Mouse (Mus musculus): Measurements from ENCODE around the gene Osgep. TPM values are rescaled to one million over a fixed set of nuclear protein-coding genes. Genes with fewer than 3 reads are reported as not detected.
"Not testable (repeated sequence)": the region's sequence is repeated elsewhere in the genome, so short reads cannot be mapped to it uniquely, and the experiment has no call there.

Gene Osgep
- 54.3 TPM for polyA plus RNA-seq (2021)

DNA sequence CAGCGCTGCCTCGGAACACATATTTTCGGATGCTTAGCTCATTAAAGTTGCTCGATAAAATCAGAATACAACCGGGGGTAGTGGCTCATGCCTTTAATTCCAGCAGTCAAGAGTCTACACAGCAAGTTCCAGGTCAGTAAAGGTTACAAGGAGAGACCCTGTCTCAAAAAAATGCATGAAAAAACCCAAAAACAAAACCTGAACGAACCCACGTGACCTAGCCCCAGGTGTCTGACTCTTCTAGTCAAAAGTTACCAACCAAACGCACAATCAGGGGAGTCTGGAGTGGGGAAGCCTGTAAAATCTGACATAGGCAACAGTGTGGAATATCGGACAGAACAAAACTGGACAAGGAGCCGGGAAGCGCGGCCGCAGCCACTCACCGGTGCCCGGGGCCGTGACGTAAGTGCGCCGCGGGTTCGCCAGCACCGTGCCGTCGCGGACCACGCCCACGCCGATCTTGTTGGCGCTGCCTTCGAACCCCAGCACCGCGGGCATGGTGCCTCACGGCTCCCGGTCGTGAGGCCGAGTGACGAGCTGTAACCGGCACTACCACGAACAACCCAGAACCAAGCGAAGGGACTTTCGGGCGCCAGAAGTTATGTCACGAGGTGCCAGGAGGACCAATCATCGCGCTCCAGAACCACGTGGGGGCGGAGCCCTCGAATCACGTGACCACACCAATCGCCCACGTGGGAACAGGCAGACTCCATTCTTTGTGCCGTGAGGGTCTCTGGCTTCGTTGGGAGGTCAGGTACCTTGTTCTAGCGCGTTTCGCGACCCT, at the start of gene Osgep, which contains the start of gene Apex1:
Gene Osgep, minus strand, starts transcription at position 613 of the 784 bp plus-strand sequence.
Gene Apex1, plus strand, starts transcription at position 688 of the 784 bp plus-strand sequence.
- no peaks in the 10 kb centered on the region for H3K27me3 ChIP-seq
- DNase-seq (ENCODE audit: low read depth, low spot score) (peak; percentile 70), ATAC-seq (peak; percentile 88)
- ChIA-PET POLR2A (interaction anchor here (0.6 to 0.9 kb wide), 3 partner anchors 14 to 960 kb away, joined by 4 to 5 read pairs (median 4); no protein-coding TSS in a partner anchor), CTCF (interaction anchor here (1.2 kb wide), 1 partner anchor 28 kb away, joined by 3 read pairs; no protein-coding TSS in a partner anchor)
- no peak for TF ChIP-seq CTCF (IDR thresholded peaks at IDR 0.05)
- in situ Hi-C loops (cut with MboI; ENCODE audit: low pct_unique_long_range_greater_than_20kb): no loop called here

DNA sequence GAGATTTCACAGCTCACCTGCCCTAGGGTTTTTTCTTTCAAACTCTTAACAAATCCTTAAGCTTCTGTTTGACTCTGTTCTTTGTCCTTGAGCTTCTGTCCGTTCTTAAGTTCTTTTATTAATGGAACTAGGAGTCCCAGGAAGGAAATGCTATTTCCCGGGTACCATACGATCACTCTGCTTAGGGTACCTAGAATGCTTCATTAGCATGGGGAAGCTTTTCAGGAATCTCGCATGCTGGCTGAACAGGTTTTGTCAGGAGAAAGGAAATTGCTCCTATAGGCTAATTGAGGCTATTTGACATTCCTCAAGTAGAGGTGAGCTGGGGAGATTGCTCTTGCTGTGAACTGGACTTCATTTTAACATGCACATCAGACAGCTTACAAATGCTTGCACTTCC, 49.0 kb upstream of the Osgep start:
- no peaks in the 10 kb centered on the region for H3K27me3 ChIP-seq
- no peak for TF ChIP-seq CTCF (IDR thresholded peaks at IDR 0.05)
- DNase-seq (ENCODE audit: low read depth, low spot score) (no peak), ATAC-seq (no peak)
- POLR2A ChIA-PET: no interaction called here
- in situ Hi-C loops (cut with MboI; ENCODE audit: low pct_unique_long_range_greater_than_20kb): no loop called here
- CTCF ChIA-PET: no interaction called here

DNA sequence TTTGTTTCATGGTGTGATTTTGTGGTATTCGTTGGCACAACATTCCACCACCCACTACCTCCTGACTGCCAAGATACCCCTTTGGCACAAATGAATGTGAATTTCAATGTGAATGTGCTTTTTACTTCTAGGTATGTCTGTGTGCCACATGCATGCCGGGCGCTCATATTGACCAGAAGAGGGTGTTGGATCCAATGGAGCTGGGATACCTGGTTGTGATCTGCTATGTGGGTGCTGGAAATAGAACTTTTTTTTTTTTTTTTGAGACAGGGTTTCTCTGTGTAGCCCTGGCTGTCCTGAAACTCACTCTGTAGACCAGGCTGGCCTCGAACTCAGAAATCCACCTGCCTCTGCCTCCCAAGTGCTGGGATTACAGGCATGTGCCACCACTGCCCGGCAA, 48.4 kb upstream of the Osgep start:
- H3K27me3 ChIP-seq; DNase-seq (ENCODE audit: low read depth, low spot score); in situ Hi-C loops (cut with MboI; ENCODE audit: low pct_unique_long_range_greater_than_20kb); POLR2A ChIA-PET; ATAC-seq: not testable (repeated sequence)
- CTCF ChIA-PET: interaction anchor here (0.6 kb wide), 1 partner anchor 16 kb away, joined by 3 read pairs; no protein-coding TSS in a partner anchor
- TF ChIP-seq CTCF (IDR thresholded peaks at IDR 0.05): peak; percentile 24

DNA sequence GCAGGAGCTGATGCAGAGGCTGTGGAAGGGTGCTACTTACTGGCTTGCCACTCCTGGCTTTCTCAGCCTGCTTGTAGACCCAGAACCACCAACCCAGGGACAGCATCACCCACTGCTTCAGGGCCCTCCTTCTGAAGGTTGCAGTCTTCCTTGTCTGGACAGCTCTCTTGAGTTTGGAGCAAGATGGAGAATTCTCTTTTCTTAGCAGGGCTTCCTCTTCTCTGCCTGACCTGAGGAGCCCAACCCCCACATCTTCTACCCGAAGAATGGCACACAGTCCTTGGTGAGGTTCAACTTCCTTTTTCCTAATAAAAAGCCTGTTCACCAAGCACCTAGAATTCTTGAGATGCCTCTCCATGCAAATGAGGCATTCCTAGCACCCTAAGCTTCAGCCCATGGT, 46.1 kb upstream of the Osgep start:
- in situ Hi-C loops (cut with MboI; ENCODE audit: low pct_unique_long_range_greater_than_20kb): no loop called here
- CTCF ChIA-PET: no interaction called here
- no peaks in the 10 kb centered on the region for H3K27me3 ChIP-seq
- ATAC-seq (no peak), DNase-seq (ENCODE audit: low read depth, low spot score) (no peak)
- POLR2A ChIA-PET: no interaction called here
- no peak for TF ChIP-seq CTCF (IDR thresholded peaks at IDR 0.05)

DNA sequence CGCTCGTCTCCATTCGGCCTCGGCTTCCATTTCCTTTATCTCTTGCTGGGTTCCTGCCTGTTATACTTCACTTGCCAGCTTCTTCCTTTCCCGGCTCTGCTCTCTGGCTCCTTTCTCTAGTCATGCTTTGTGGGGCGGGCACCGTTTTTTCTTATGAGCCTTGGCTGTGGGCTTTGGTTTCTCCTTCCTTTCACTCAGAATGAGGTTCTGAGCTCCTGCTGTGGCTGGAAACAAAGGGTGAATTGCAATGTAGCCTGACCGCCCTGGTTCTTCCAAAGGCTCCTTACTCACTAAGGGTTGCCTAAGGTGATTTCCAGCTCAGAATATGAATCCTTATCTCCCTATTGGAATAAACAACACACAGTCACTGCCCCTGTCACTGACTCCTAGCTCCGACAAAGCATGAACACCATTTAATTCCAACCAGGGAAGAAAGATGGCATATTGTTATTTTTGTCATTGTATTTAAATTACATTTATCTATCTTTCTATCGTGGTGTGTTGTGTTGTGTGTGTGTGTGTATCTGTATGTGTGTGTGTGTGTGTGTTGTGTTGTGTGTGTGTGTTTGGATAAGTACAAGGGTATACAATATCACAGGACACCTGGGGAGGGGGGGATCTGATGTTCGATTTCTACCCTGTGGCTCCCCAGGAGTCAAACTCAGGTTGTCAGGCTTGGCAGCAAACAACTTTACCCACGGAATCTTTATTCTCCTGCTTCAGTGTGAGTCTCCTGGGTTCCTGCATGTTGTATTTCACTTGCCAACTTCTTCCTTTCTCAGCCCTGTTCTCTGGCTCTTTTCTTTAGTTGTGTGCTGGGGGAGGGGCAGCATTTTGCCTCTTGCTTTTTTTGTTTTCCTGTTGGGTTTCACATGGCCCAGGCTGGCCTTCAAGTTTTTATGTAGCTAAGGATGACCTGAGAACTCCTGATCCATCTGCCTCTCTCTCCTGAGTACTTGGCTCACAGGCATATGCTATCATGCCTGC, 45.2 kb upstream of the Osgep start:
- DNase-seq (ENCODE audit: low read depth, low spot score): no peak
- in situ Hi-C loops (cut with MboI; ENCODE audit: low pct_unique_long_range_greater_than_20kb): no loop called here
- ATAC-seq: no peak
- POLR2A ChIA-PET: no interaction called here
- no peak for TF ChIP-seq CTCF (IDR thresholded peaks at IDR 0.05)
- no peaks in the 10 kb centered on the region for H3K27me3 ChIP-seq
- CTCF ChIA-PET: interaction anchor here (1.2 to 1.5 kb wide), 2 partner anchors 8 to 33 kb away, joined by 3 read pairs; no protein-coding TSS in a partner anchor

DNA sequence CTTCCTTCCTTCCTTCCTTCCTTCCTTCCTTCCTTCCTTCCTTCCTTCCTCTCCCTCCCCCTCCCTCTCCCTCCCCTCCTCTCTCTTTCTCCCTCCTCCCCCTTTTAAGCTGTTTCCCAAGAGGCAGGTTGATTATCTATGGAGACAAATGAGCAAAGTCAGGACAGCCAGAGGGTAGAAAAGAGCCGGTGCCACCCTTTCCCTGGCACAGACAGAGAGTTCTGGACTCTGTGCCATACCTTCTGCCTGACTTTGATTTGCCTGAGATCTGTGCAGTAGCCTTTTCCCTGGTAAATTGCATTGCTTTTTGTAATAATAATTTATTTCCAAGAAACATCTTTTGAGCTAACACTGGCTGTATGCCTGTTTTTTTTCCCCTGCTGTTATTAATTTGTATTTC, 44.3 kb upstream of the Osgep start:
- ATAC-seq (no peak), DNase-seq (ENCODE audit: low read depth, low spot score) (no peak)
- CTCF ChIA-PET: interaction anchor here (1.2 to 1.5 kb wide), 2 partner anchors 9 to 32 kb away, joined by 3 read pairs; no protein-coding TSS in a partner anchor
- POLR2A ChIA-PET: no interaction called here
- no peaks in the 10 kb centered on the region for H3K27me3 ChIP-seq
- in situ Hi-C loops (cut with MboI; ENCODE audit: low pct_unique_long_range_greater_than_20kb): no loop called here
- TF ChIP-seq CTCF (IDR thresholded peaks at IDR 0.05): no peak

DNA sequence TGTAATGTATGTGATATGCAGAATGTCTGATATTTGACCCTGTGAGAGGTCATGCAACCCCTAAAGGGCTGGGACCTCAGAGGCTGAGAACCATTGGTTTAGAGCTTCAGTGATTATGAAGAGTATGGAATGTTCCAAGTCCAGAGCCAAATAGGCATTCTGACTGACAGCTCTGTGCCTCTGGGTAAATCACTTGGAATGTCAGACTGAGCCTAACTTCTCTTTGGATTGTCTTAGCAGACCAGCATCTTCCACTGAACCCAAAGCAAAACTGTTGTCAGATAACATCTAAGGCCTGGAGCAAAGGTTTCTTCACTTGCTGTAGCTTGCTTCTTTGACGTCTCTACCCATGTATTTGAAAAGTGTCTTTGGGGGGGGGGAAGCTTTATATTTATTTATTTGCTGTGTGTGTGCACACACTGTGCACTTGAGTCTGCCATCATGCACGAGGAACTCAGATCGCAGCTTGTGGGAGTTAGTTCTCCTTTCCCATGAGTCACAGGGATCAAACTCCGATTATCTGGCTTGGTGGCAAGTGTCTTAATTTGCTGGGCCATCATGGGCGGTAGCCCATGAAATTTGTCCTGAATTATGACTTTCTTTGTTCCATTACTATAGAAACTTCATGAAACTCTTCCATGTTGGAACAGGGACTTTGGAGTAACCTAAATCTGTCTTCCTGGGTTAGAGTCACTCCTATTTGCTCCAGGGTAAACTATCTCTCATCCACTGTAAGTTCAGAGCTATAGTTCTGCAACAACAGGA, 43.7 kb upstream of the Osgep start:
- ATAC-seq (no peak), DNase-seq (ENCODE audit: low read depth, low spot score) (no peak)
- ChIA-PET CTCF (interaction anchor here (0.9 to 1.5 kb wide), 2 partner anchors 9 to 11 kb away, joined by 3 read pairs; no protein-coding TSS in a partner anchor), POLR2A (no interaction called here)
- TF ChIP-seq CTCF (IDR thresholded peaks at IDR 0.05): no peak
- no peaks in the 10 kb centered on the region for H3K27me3 ChIP-seq
- in situ Hi-C loops (cut with MboI; ENCODE audit: low pct_unique_long_range_greater_than_20kb): no loop called here

DNA sequence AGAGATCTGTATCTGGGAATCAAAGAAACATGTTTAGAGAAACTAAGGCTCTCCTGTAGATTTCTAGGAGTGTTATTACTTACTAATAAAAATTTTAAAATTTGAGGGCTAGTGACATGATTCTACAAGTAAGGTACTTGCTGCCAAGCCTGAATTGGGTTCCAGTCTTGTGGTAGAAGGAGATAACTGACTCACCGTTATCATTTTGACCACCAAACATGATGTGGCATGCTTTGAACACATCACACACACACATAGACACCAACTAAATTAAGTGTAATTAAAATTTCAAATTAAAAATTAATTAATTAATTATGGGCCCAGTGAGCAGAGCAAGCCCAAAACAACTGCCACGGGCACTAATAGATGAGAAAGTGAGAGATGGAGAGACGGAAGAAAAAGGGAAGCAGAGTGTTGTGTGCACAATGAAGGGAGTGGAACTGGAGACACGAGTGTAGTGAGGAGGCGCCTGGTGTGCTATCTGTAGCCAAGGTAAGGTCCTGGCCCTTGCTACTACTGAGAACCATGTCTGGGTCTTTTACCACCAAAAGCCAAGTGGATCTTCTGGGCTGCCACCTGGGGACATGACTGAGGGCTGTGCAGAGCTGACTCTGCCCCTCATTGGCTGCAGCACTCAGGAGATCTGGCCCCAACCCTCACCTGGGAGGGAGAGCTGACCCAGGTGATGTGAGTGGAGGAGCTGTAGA, 33.7 kb upstream of the Osgep start:
- ATAC-seq; POLR2A ChIA-PET; in situ Hi-C loops (cut with MboI; ENCODE audit: low pct_unique_long_range_greater_than_20kb); DNase-seq (ENCODE audit: low read depth, low spot score); H3K27me3 ChIP-seq; CTCF ChIA-PET: not testable (repeated sequence)

DNA sequence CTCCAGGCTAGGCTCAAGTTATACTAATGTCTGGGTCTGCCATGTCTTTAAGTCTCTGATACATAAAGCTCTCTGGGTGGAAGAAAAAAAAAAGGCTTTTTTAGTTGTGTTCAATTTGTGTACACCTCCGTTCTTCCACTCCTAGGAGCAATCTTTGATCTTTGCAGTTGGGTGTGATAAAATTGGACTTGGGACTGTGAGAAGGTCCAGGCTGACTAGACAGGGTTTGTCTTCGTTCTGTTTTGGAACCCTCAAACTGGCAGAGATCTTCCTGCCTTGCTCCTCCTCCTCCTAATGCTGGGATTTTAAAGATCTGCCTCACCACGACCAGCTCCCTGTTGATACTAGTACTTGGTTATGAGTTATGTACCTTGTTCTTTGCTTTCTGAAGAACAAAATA, 32.5 kb upstream of the Osgep start:
- CTCF ChIA-PET; in situ Hi-C loops (cut with MboI; ENCODE audit: low pct_unique_long_range_greater_than_20kb); POLR2A ChIA-PET; ATAC-seq; H3K27me3 ChIP-seq; DNase-seq (ENCODE audit: low read depth, low spot score): not testable (repeated sequence)

DNA sequence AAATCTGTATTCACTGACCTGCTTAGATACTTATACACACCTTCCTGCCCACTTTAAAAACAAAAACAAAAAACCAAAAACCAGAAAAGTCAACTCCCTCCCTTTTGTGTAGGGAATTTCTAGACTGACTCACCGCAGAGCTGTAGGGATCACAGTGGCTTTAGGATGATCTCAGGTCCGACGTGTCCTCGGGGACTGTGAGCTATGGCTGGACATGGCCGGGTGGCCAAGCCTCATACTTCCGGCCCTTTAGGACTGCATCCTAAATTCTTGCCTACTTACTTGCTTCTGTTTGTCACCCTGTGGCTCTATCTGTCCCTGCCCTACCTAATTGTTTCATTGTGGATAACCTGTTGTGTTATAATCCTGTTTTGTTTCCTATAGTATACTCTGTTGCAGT, 32.0 kb upstream of the Osgep start:
- POLR2A ChIA-PET, CTCF ChIA-PET: not testable (repeated sequence)
- peak; percentile 39 for ATAC-seq

DNA sequence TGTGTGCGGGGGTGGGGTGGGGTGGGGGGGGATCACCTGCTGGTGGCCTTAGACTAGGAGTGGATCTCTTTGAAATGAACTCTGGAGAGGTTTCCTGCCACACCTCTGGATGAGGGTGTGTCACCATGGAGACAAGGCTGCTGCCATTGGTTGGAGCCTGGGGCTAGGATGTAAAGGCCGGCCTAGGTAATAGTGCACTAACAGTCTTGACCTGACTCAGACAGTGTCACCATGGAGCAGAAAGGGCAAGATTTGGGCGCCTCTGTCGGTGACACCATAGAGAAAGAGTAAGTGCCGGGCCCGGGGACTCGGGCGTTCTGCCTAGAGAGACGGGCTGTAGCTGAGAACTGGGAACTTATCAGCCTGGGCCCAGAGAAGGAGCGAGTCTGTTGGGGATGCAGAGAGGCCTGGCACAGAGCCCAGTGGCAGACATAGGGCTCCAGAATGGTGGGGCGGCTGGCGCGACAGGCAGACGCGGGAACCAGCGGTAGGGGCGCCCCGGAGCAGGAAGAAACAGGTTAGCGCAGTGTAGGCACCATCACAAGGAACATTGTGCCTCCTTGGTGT, 31.3 kb upstream of the Osgep start, which contains the start of gene Pnp2:
Gene Pnp2, plus strand, starts transcription at position 51 of the 567 bp plus-strand sequence.
- DNase-seq (ENCODE audit: low read depth, low spot score); H3K27me3 ChIP-seq; in situ Hi-C loops (cut with MboI; ENCODE audit: low pct_unique_long_range_greater_than_20kb); POLR2A ChIA-PET; CTCF ChIA-PET: not testable (repeated sequence)
- ATAC-seq: peak; percentile 44

More for the DNA sequence above, 32.0 kb upstream of the Osgep start:
- H3K27me3 ChIP-seq; in situ Hi-C loops (cut with MboI; ENCODE audit: low pct_unique_long_range_greater_than_20kb); DNase-seq (ENCODE audit: low read depth, low spot score): not testable (repeated sequence)
